Mouse (Mus musculus) limb, embryonic 11.5 days (tissue): ENCODE measurements around the gene Mlx. TPM values are rescaled to one million over a fixed set of nuclear protein-coding genes. Genes with fewer than 3 reads are reported as not detected.

Experiments
- ATAC-seq: fragments of 200-750 bp; cut with Nextera tagmentation; 2 replicates; pipeline ENCODE4 v1.8.0; 2017; ENCODE audit warnings: low read depth; ENCODE audit not compliant: insufficient number of reproducible peaks, low FRiP score, low TSS enrichment
- DNase-seq: peaks from one replicate; pipeline ENCODE4 v3.0.0-alpha.2; 2015; ENCODE audit warnings: low spot score
- H3K27ac ChIP-seq: fragments of 300-500 bp; sonication (generic); replicated peaks from 2 replicates; pipeline ENCODE4 v1.5.1; 2014; ENCODE audit warnings: low read depth, mild to moderate bottlenecking, low read length
- H3K27me3 ChIP-seq: fragments of 300-500 bp; sonication (generic); 2 replicates; pipeline ENCODE4 v1.6.1; 2014; ENCODE audit warnings: mild to moderate bottlenecking, low read length, mixed read lengths; ENCODE audit not compliant: control insufficient read depth, insufficient read depth
- H3K36me3 ChIP-seq: fragments of 300-500 bp; sonication (generic); 2 replicates; pipeline ENCODE4 v1.6.1; 2014; ENCODE audit warnings: mild to moderate bottlenecking, low read length, moderate library complexity, mixed read lengths; ENCODE audit not compliant: control insufficient read depth, insufficient read depth
- H3K4me1 ChIP-seq: fragments of 300-500 bp; sonication (generic); 2 replicates; pipeline ENCODE4 v1.6.1; 2014; ENCODE audit warnings: low read length, mixed read lengths; ENCODE audit not compliant: control insufficient read depth, insufficient read depth
- H3K4me2 ChIP-seq: fragments of 300-500 bp; sonication (generic); 2 replicates; pipeline ENCODE4 v1.6.1; 2014; ENCODE audit warnings: low read depth, mild to moderate bottlenecking, moderate library complexity; ENCODE audit not compliant: severe bottlenecking
- H3K4me3 ChIP-seq: fragments of 300-500 bp; sonication (generic); 2 replicates; pipeline ENCODE4 v1.5.1; 2014; ENCODE audit warnings: low read depth, low read length
- H3K9ac ChIP-seq: fragments of 300-500 bp; sonication (generic); 2 replicates; pipeline ENCODE4 v1.6.1; 2014; ENCODE audit warnings: mild to moderate bottlenecking, low read length
- H3K9me3 ChIP-seq: fragments of 300-500 bp; sonication (generic); 2 replicates; pipeline ENCODE4 v1.6.1; 2016; ENCODE audit warnings: low read length; ENCODE audit not compliant: control insufficient read depth
- WGBS: fragments of 180-500 bp; shearing (Covaris S2); extraction: QIAGEN DNeasy Blood & Tissue Kit; methylation state at CpG from one replicate; pipeline ENCODE4 v1.1.7; 2014; 5-methylcytosine and 5-hydroxymethylcytosine counted together
- polyA plus RNA-seq: library from polyadenylated mRNA; unstranded; fragments of >200 nt; fragmentation: Nextera tagmentation; extraction: Ambion mirVana; gene quantifications from 2 replicates; pipeline ENCODE4 v1.2.1, GENCODE M21; 2014

Gene Mlx
- polyA plus RNA-seq, 1 experiment from 2014 or later, result 48.9 TPM

GRCm38 (mm10) chr11:101070189-101070527 is 16.9 kb upstream of the Mlx start:
- H3K4me3 ChIP-seq, result peak overlapping the region; percentile 78
- H3K9me3 ChIP-seq, result no peaks in the 10 kb centered on the region
- no peak for DNase-seq
- H3K36me3 ChIP-seq, result no peaks in the 10 kb centered on the region
- H3K4me2 ChIP-seq, result peak overlapping the region; percentile 96
- 0% methylated on average over 36 of the region's 36 CpGs for WGBS
- H3K4me1 ChIP-seq, result no peaks in the 10 kb centered on the region
- H3K27ac ChIP-seq, result no peak overlapping the region
- H3K9ac ChIP-seq, result peak overlapping the region; percentile 76
- ATAC-seq, result 0 out of 2 replicates have a peak, but pooled peaks have one; percentile 32
- H3K27me3 ChIP-seq, result 0 out of 2 replicates have a peak, but pooled peaks cover 2% of the 10 kb centered on the region

DNA sequence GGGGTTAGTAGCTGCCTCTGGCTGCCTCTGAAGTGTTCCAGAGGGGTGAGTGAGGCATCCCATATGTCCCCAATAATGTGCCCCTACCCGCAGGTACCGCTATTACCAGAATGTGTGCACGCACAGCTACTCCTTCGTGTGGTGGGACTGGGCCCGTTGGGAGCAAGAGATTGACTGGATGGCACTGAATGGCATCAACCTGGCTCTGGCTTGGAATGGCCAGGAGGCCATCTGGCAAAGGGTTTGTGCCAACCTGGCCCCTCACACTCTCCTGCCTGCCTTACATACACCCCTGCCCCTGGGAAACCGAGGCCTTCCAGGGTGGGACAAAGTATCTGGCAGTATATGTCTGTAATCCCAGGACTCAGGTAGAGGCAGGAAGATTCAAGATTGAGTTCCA is 16.1 kb upstream of the Mlx start:
- Histone ChIP-seq H3K4me2 (no peak overlapping the region), H3K4me3 (no peak overlapping the region), H3K4me1 (no peaks in the 10 kb centered on the region), H3K9me3 (no peaks in the 10 kb centered on the region), H3K27ac (no peak overlapping the region), H3K9ac (no peak overlapping the region), H3K27me3 (0 out of 2 replicates have a peak, but pooled peaks cover 2% of the 10 kb centered on the region), H3K36me3 (no peaks in the 10 kb centered on the region)
- 72% methylated on average over 6 of the region's 6 CpGs for WGBS
- ATAC-seq, result no peak
- no peak for DNase-seq

- no peak overlapping the region for H3K9ac ChIP-seq
- no peaks in the 10 kb centered on the region for H3K36me3 ChIP-seq
- H3K27me3 ChIP-seq, result 0 out of 2 replicates have a peak, but pooled peaks cover 4% of the 10 kb centered on the region
- DNase-seq (no peak), ATAC-seq (no peak)
- no peak overlapping the region for H3K27ac ChIP-seq
- WGBS, result 73% methylated on average over 14 of the region's 14 CpGs
- no peak overlapping the region for H3K4me2 ChIP-seq
- no peaks in the 10 kb centered on the region for H3K9me3 ChIP-seq
- no peaks in the 10 kb centered on the region for H3K4me1 ChIP-seq
- no peak overlapping the region for H3K4me3 ChIP-seq
These were observed 15.2 kb upstream of the Mlx start for GRCm38 (mm10) chr11:101071810-101072428.

- 73% methylated on average over 9 of the region's 9 CpGs for WGBS
- Histone ChIP-seq H3K4me2 (no peak within 1 kb of the TSS), H3K27ac (no peak within 1 kb of the TSS), H3K4me1 (peaks cover 4% of the 10 kb centered on the region), H3K27me3 (peaks cover 49% of the 10 kb centered on the region), H3K9ac (no peak within 1 kb of the TSS), H3K9me3 (no peaks in the 10 kb centered on the region), H3K36me3 (no peaks in the 10 kb centered on the region), H3K4me3 (no peak within 1 kb of the TSS)
- no peak for DNase-seq
- no peak for ATAC-seq
These were observed 9.0 kb upstream of the Mlx start, which contains the start of gene Hsd17b1 for GRCm38 (mm10) chr11:101078121-101078520. Hsd17b1 (plus strand) TSS chr11:101078411.

GRCm38 (mm10) chr11:101079746-101080145 is 7.3 kb upstream of the Mlx start:
- Histone ChIP-seq H3K36me3 (no peaks in the 10 kb centered on the region), H3K27me3 (peaks cover 49% of the 10 kb centered on the region), H3K4me3 (0 out of 2 replicates have a peak overlapping the region, but pooled peaks have one; percentile 10), H3K9ac (no peak overlapping the region), H3K27ac (no peak overlapping the region), H3K4me1 (peaks cover 9% of the 10 kb centered on the region), H3K4me2 (no peak overlapping the region), H3K9me3 (no peaks in the 10 kb centered on the region)
- DNase-seq (no peak), ATAC-seq (no peak)
- WGBS, result 3% methylated on average over 27 of the region's 27 CpGs

GRCm38 (mm10) chr11:101080421-101080820 is 6.7 kb upstream of the Mlx start:
- Histone ChIP-seq H3K9me3 (no peaks in the 10 kb centered on the region), H3K4me3 (no peak overlapping the region), H3K36me3 (no peaks in the 10 kb centered on the region), H3K4me2 (no peak overlapping the region), H3K27ac (no peak overlapping the region), H3K4me1 (peaks cover 9% of the 10 kb centered on the region), H3K27me3 (peaks cover 49% of the 10 kb centered on the region), H3K9ac (no peak overlapping the region)
- WGBS, result 62% methylated on average over 5 of the region's 5 CpGs
- DNase-seq, result no peak
- ATAC-seq, result no peak

GRCm38 (mm10) chr11:101081659-101082058 is 5.4 kb upstream of the Mlx start:
- Histone ChIP-seq H3K4me2 (peak overlapping the region; percentile 96), H3K36me3 (no peaks in the 10 kb centered on the region), H3K27me3 (peaks cover 49% of the 10 kb centered on the region), H3K9ac (peak overlapping the region; percentile 22; the same call in 1 of the 2 replicates), H3K9me3 (no peaks in the 10 kb centered on the region), H3K4me3 (peak overlapping the region; percentile 82), H3K4me1 (peaks cover 14% of the 10 kb centered on the region), H3K27ac (no peak overlapping the region)
- ATAC-seq (no peak), DNase-seq (no peak)
- 5% methylated on average over 10 of the region's 10 CpGs for WGBS

- peak within 1 kb of the TSS; percentile 82 for H3K4me3 ChIP-seq
- H3K4me1 ChIP-seq, result peaks cover 15% of the 10 kb centered on the region
- no peaks in the 10 kb centered on the region for H3K9me3 ChIP-seq
- DNase-seq (peak; percentile 92), ATAC-seq (peak; percentile 85)
- under 1% methylated on average over 49 of the region's 51 CpGs for WGBS
- H3K9ac ChIP-seq, result peak within 1 kb of the TSS; percentile 90
- H3K36me3 ChIP-seq, result no peaks in the 10 kb centered on the region
- H3K27me3 ChIP-seq, result peaks cover 42% of the 10 kb centered on the region
- peak within 1 kb of the TSS; percentile 96 for H3K4me2 ChIP-seq
- no peak within 1 kb of the TSS; the same call in 1 of the 2 replicates for H3K27ac ChIP-seq
These were observed 4.6 kb upstream of the Mlx start, which contains the start of gene Coasy for GRCm38 (mm10) chr11:101082208-101083082. Coasy (plus strand) TSS chr11:101082565.
